Mouse (Mus musculus) liver, embryonic 16.5 days (tissue): ENCODE data around the gene Bckdhb. TPM values are rescaled to one million over a fixed set of nuclear protein-coding genes. Genes with fewer than 3 reads are reported as not detected.
"Not testable (repeated sequence)": the region's sequence is repeated elsewhere in the genome, so short reads cannot be mapped to it uniquely, and the experiment has no call there.

Experiments used
- ATAC-seq: fragments of 200-750 bp; cut with Nextera tagmentation; 2 replicates; pipeline ENCODE4 v1.8.0; 2017; ENCODE audit warnings: low read depth, mild to moderate bottlenecking, moderate number of reproducible peaks, moderate library complexity
- H3K27ac ChIP-seq: fragments of 300-500 bp; sonication (generic); 2 replicates; pipeline ENCODE4 v1.5.1; 2014; ENCODE audit warnings: mild to moderate bottlenecking, low read length
- H3K27me3 ChIP-seq: fragments of 300-500 bp; sonication (generic); 2 replicates; pipeline ENCODE4 v1.6.1; 2014; ENCODE audit warnings: low read depth, low read length, mixed read lengths; ENCODE audit not compliant: control insufficient read depth, insufficient read depth
- H3K36me3 ChIP-seq: fragments of 300-500 bp; sonication (generic); 2 replicates; pipeline ENCODE4 v1.6.1; 2014; ENCODE audit warnings: mild to moderate bottlenecking; ENCODE audit not compliant: control insufficient read depth, insufficient read depth
- H3K4me1 ChIP-seq: fragments of 300-500 bp; sonication (generic); 2 replicates; pipeline ENCODE4 v1.6.1; 2014; ENCODE audit warnings: low read depth, low read length, mixed read lengths; ENCODE audit not compliant: control insufficient read depth
- H3K4me2 ChIP-seq: fragments of 300-500 bp; sonication (generic); 2 replicates; pipeline ENCODE4 v1.6.1; 2014; ENCODE audit warnings: low read depth, low read length, mixed read lengths
- H3K4me3 ChIP-seq: fragments of 300-500 bp; sonication (generic); 2 replicates; pipeline ENCODE4 v1.5.1; 2014; ENCODE audit warnings: low read depth, mild to moderate bottlenecking, low read length
- H3K9ac ChIP-seq: fragments of 300-500 bp; sonication (generic); 2 replicates; pipeline ENCODE4 v1.6.1; 2014; ENCODE audit warnings: low read depth, low read length
- H3K9me3 ChIP-seq: fragments of 300-500 bp; sonication (generic); replicated peaks from 2 replicates; pipeline ENCODE4 v1.6.1; 2016; ENCODE audit warnings: low read length; ENCODE audit not compliant: control insufficient read depth
- WGBS: fragments of 180-500 bp; shearing (Covaris S2); extraction: QIAGEN DNeasy Blood & Tissue Kit; methylation state at CpG from one replicate; pipeline ENCODE4 v1.1.7; 2014; ENCODE audit not compliant: insufficient replicate concordance; 5-methylcytosine and 5-hydroxymethylcytosine counted together
- polyA plus RNA-seq: library from polyadenylated mRNA; unstranded; fragments of >200 nt; fragmentation: Nextera tagmentation; extraction: Ambion mirVana; gene quantifications from 2 replicates; pipeline ENCODE4 v1.2.1, GENCODE M21; 2015

The Bckdhb gene
- polyA plus RNA-seq, 1 experiment from 2014 or later, result 43.3 TPM

- Histone ChIP-seq H3K4me2 (no peak overlapping the region), H3K27me3 (no peaks in the 10 kb centered on the region), H3K4me1 (no peaks in the 10 kb centered on the region), H3K9me3 (no peaks in the 10 kb centered on the region), H3K4me3 (no peak overlapping the region), H3K9ac (no peak overlapping the region), H3K36me3 (no peaks in the 10 kb centered on the region), H3K27ac (no peak overlapping the region)
- no peak for ATAC-seq
- 72% methylated on average over 2 of the region's 2 CpGs for WGBS
These were observed 15.1 kb upstream of the Bckdhb start for GRCm38 (mm10) chr9:83909836-83910235.

GRCm38 (mm10) chr9:83910926-83911325, 14.0 kb upstream of the Bckdhb start:
- H3K36me3 ChIP-seq, result no peaks in the 10 kb centered on the region
- H3K27ac ChIP-seq, result no peak overlapping the region
- no peaks in the 10 kb centered on the region for H3K27me3 ChIP-seq
- no peaks in the 10 kb centered on the region for H3K9me3 ChIP-seq
- no peaks in the 10 kb centered on the region for H3K4me1 ChIP-seq
- no peak for ATAC-seq
- H3K4me2 ChIP-seq, result no peak overlapping the region
- no peak overlapping the region for H3K4me3 ChIP-seq
- 64% methylated on average over 2 of the region's 2 CpGs for WGBS
- no peak overlapping the region for H3K9ac ChIP-seq

GRCm38 (mm10) chr9:83922076-83922475, 2.9 kb upstream of the Bckdhb start:
- no peaks in the 10 kb centered on the region for H3K27me3 ChIP-seq
- H3K9me3 ChIP-seq, result no peaks in the 10 kb centered on the region
- no peak overlapping the region for H3K9ac ChIP-seq
- no peak overlapping the region for H3K27ac ChIP-seq
- WGBS, result 62% methylated on average over 3 of the region's 3 CpGs
- no peak overlapping the region for H3K4me2 ChIP-seq
- no peak for ATAC-seq
- no peaks in the 10 kb centered on the region for H3K36me3 ChIP-seq
- H3K4me3 ChIP-seq, result no peak overlapping the region
- H3K4me1 ChIP-seq, result peaks cover 2% of the 10 kb centered on the region; the same call in 1 of the 2 replicates

GRCm38 (mm10) chr9:83924356-83924755, 589 bp upstream of the Bckdhb start:
- no peaks in the 10 kb centered on the region for H3K27me3 ChIP-seq
- no peak for ATAC-seq
- peaks cover 2% of the 10 kb centered on the region; the same call in 1 of the 2 replicates for H3K4me1 ChIP-seq
- peak overlapping the region; percentile 74 for H3K4me2 ChIP-seq
- no peaks in the 10 kb centered on the region for H3K36me3 ChIP-seq
- no peak overlapping the region for H3K27ac ChIP-seq
- H3K9me3 ChIP-seq, result no peaks in the 10 kb centered on the region
- H3K9ac ChIP-seq, result no peak overlapping the region
- H3K4me3 ChIP-seq, result peak overlapping the region; percentile 70; the same call in 1 of the 2 replicates
- 82% methylated on average over 5 of the region's 5 CpGs for WGBS

- Histone ChIP-seq H3K9ac (no peak overlapping the region), H3K27ac (no peak overlapping the region), H3K4me1 (peaks cover 2% of the 10 kb centered on the region; the same call in 1 of the 2 replicates), H3K4me2 (peak overlapping the region; percentile 74), H3K9me3 (no peaks in the 10 kb centered on the region), H3K27me3 (no peaks in the 10 kb centered on the region), H3K36me3 (no peaks in the 10 kb centered on the region), H3K4me3 (peak overlapping the region; percentile 70)
- no peak for ATAC-seq
- 56% methylated on average over 4 of the region's 4 CpGs for WGBS
These were observed 720 bp downstream of the Bckdhb start for GRCm38 (mm10) chr9:83925688-83926041.

GRCm38 (mm10) chr9:83926302-83926701, 1.4 kb downstream of the Bckdhb start:
- Histone ChIP-seq H3K9me3 (no peaks in the 10 kb centered on the region), H3K4me3 (no peak overlapping the region; the same call in 1 of the 2 replicates), H3K4me2 (no peak overlapping the region), H3K9ac (no peak overlapping the region), H3K4me1 (peaks cover 2% of the 10 kb centered on the region; the same call in 1 of the 2 replicates), H3K27me3 (no peaks in the 10 kb centered on the region), H3K27ac (peak overlapping the region; percentile 33; the same call in 1 of the 2 replicates), H3K36me3 (no peaks in the 10 kb centered on the region)
- WGBS, result 57% methylated on average over 5 of the region's 5 CpGs
- no peak for ATAC-seq

- not testable (repeated sequence) for H3K4me2 ChIP-seq, H3K4me1 ChIP-seq, ATAC-seq, H3K27ac ChIP-seq, H3K36me3 ChIP-seq, H3K9ac ChIP-seq, H3K9me3 ChIP-seq, H3K27me3 ChIP-seq, H3K4me3 ChIP-seq
These were observed 14.6 kb downstream of the Bckdhb start for GRCm38 (mm10) chr9:83939501-83939900.

GRCm38 (mm10) chr9:83940016-83940415, 15.1 kb downstream of the Bckdhb start:
- no peaks in the 10 kb centered on the region for H3K4me1 ChIP-seq
- H3K4me3 ChIP-seq, result no peak overlapping the region
- no peak overlapping the region for H3K9ac ChIP-seq
- H3K9me3 ChIP-seq, result no peaks in the 10 kb centered on the region
- ATAC-seq, result no peak
- H3K27ac ChIP-seq, result no peak overlapping the region
- no peaks in the 10 kb centered on the region for H3K36me3 ChIP-seq
- no peak overlapping the region for H3K4me2 ChIP-seq
- 69% methylated on average over 3 of the region's 3 CpGs for WGBS
- H3K27me3 ChIP-seq, result no peaks in the 10 kb centered on the region

- no peak overlapping the region for H3K9ac ChIP-seq
- 73% methylated on average over 9 of the region's 9 CpGs for WGBS
- H3K4me1 ChIP-seq, result no peaks in the 10 kb centered on the region
- no peaks in the 10 kb centered on the region for H3K36me3 ChIP-seq
- H3K4me3 ChIP-seq, result no peak overlapping the region
- no peak overlapping the region for H3K27ac ChIP-seq
- no peak overlapping the region for H3K4me2 ChIP-seq
- H3K9me3 ChIP-seq, result no peaks in the 10 kb centered on the region
- H3K27me3 ChIP-seq, result no peaks in the 10 kb centered on the region
- ATAC-seq, result no peak
These were observed 15.8 kb downstream of the Bckdhb start for GRCm38 (mm10) chr9:83940537-83941363.
